Mouse (Mus musculus): ENCODE results near the gene Tent2. TPM values are rescaled to one million over a fixed set of nuclear protein-coding genes. Genes with fewer than 3 reads are reported as not detected.

The Tent2 gene
- 44.6 and 48.5 TPM in 2 replicates for polyA plus RNA-seq (2014; fragmentation: Nextera tagmentation; extraction: Ambion mirVana)

GRCm38 (mm10) chr13:93191831-93192645, at the start of gene Tent2:
TSS of gene Tent2 (minus strand) at chr13:93192385.
- peak within 1 kb of the TSS; percentile 86 for H3K4me2 ChIP-seq (replicated peaks)
- H3K27me3 ChIP-seq (ENCODE audit: control insufficient read depth, insufficient read depth, low read length), result no peaks in the 10 kb centered on the region
- peak within 1 kb of the TSS; percentile 95 for H3K27ac ChIP-seq
- DNase-seq (ENCODE audit: low spot score), result peak; percentile 96
- ATAC-seq (ENCODE audit: low FRiP score), result peak; percentile 99
- H3K9ac ChIP-seq, result peak within 1 kb of the TSS; percentile 97
- peak within 1 kb of the TSS; percentile 99 for H3K4me3 ChIP-seq (replicated peaks; ENCODE audit: low read length)
- under 1% methylated on average over 72 of the region's 72 CpGs for WGBS
- H3K36me3 ChIP-seq (replicated peaks; ENCODE audit: control insufficient read depth, insufficient read depth), result no peaks in the 10 kb centered on the region
- H3K9me3 ChIP-seq (ENCODE audit: control insufficient read depth, low read length), result no peaks in the 10 kb centered on the region
- peaks cover 19% of the 10 kb centered on the region for H3K4me1 ChIP-seq (replicated peaks; ENCODE audit: control insufficient read depth, insufficient read depth, low read length)

- no peak overlapping the region for H3K27ac ChIP-seq
- peak; percentile 43; the same call in 1 of the 2 replicates for ATAC-seq (ENCODE audit: low FRiP score)
- H3K9me3 ChIP-seq (ENCODE audit: control insufficient read depth, low read length), result no peaks in the 10 kb centered on the region
- no peak for DNase-seq (ENCODE audit: low spot score)
- no peak overlapping the region for H3K9ac ChIP-seq
- H3K36me3 ChIP-seq (replicated peaks; ENCODE audit: control insufficient read depth, insufficient read depth), result no peaks in the 10 kb centered on the region
- H3K27me3 ChIP-seq (ENCODE audit: control insufficient read depth, insufficient read depth, low read length), result no peaks in the 10 kb centered on the region
- no peak overlapping the region for H3K4me2 ChIP-seq (replicated peaks)
- 41% methylated on average over 3 of the region's 3 CpGs for WGBS
- no peaks in the 10 kb centered on the region for H3K4me1 ChIP-seq (replicated peaks; ENCODE audit: control insufficient read depth, insufficient read depth, low read length)
- no peak overlapping the region for H3K4me3 ChIP-seq (replicated peaks; ENCODE audit: low read length)
Observed at GRCm38 (mm10) chr13:93241180-93241579, 49.0 kb upstream of the Tent2 start.

- H3K4me2 ChIP-seq (replicated peaks), result no peak overlapping the region
- no peaks in the 10 kb centered on the region for H3K36me3 ChIP-seq (replicated peaks; ENCODE audit: control insufficient read depth, insufficient read depth)
- no peak overlapping the region for H3K9ac ChIP-seq
- no peaks in the 10 kb centered on the region for H3K4me1 ChIP-seq (replicated peaks; ENCODE audit: control insufficient read depth, insufficient read depth, low read length)
- no peak overlapping the region for H3K27ac ChIP-seq
- H3K4me3 ChIP-seq (replicated peaks; ENCODE audit: low read length), result no peak overlapping the region
- ATAC-seq (ENCODE audit: low FRiP score) (no peak), DNase-seq (ENCODE audit: low spot score) (no peak)
- no peaks in the 10 kb centered on the region for H3K9me3 ChIP-seq (ENCODE audit: control insufficient read depth, low read length)
- H3K27me3 ChIP-seq (ENCODE audit: control insufficient read depth, insufficient read depth, low read length), result no peaks in the 10 kb centered on the region
- 58% methylated on average over 6 of the region's 7 CpGs for WGBS
Observed at GRCm38 (mm10) chr13:93239561-93239960, 47.4 kb upstream of the Tent2 start.

- no peaks in the 10 kb centered on the region for H3K4me1 ChIP-seq (replicated peaks; ENCODE audit: control insufficient read depth, insufficient read depth, low read length)
- H3K36me3 ChIP-seq (replicated peaks; ENCODE audit: control insufficient read depth, insufficient read depth), result no peaks in the 10 kb centered on the region
- H3K9ac ChIP-seq, result no peak overlapping the region
- H3K4me2 ChIP-seq (replicated peaks), result no peak overlapping the region
- H3K4me3 ChIP-seq (replicated peaks; ENCODE audit: low read length), result no peak overlapping the region
- no peaks in the 10 kb centered on the region for H3K27me3 ChIP-seq (ENCODE audit: control insufficient read depth, insufficient read depth, low read length)
- DNase-seq (ENCODE audit: low spot score) (no peak), ATAC-seq (ENCODE audit: low FRiP score) (no peak)
- no peaks in the 10 kb centered on the region for H3K9me3 ChIP-seq (ENCODE audit: control insufficient read depth, low read length)
- H3K27ac ChIP-seq, result no peak overlapping the region
- WGBS, result 89% methylated on average over 9 of the region's 9 CpGs
Observed at GRCm38 (mm10) chr13:93239134-93239533, 46.9 kb upstream of the Tent2 start.

DNA sequence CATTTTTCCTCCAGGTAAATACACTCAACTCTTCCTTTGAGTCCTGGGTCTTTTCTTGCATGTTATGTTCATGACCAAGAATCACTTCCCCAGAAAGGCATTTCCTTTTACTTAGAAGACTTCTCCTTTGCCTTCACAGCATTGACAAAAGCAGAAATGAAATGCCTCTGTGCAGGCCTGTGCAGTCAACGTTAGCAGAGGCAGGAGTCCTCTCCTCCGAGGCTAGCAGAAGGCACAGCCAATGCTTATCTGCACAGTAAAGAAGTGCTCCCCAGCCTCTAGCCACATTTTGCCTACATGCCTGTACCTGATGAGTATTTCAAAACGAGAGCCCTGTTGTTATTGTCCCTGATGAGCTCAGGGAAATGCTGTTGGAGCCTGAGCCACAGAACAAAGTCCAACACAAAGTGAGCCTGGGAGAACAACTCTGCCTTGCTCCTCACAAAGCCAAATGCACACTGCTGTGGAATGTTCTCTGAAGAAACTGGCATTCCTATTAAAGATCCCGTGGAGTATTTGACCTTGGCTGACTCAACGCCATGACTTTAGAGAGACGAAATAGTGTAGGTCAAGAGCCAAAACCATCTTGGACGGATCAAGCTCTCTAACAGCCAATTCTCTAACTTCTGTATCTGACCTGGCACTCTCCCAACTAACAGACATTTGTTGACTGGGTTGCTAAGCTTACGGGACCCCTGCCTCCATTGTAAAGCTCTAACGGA, 45.7 kb upstream of the Tent2 start:
- H3K4me1 ChIP-seq (replicated peaks; ENCODE audit: control insufficient read depth, insufficient read depth, low read length), result no peaks in the 10 kb centered on the region
- H3K27me3 ChIP-seq (ENCODE audit: control insufficient read depth, insufficient read depth, low read length), result no peaks in the 10 kb centered on the region
- H3K9me3 ChIP-seq (ENCODE audit: control insufficient read depth, low read length), result no peaks in the 10 kb centered on the region
- no peak overlapping the region for H3K9ac ChIP-seq
- peak; percentile 34; the same call in 1 of the 2 replicates for ATAC-seq (ENCODE audit: low FRiP score)
- no peak overlapping the region for H3K4me2 ChIP-seq (replicated peaks)
- WGBS, result 78% methylated on average over 9 of the region's 9 CpGs
- no peak overlapping the region for H3K4me3 ChIP-seq (replicated peaks; ENCODE audit: low read length)
- DNase-seq (ENCODE audit: low spot score), result peak; percentile 32
- no peak overlapping the region for H3K27ac ChIP-seq
- no peaks in the 10 kb centered on the region for H3K36me3 ChIP-seq (replicated peaks; ENCODE audit: control insufficient read depth, insufficient read depth)

DNA sequence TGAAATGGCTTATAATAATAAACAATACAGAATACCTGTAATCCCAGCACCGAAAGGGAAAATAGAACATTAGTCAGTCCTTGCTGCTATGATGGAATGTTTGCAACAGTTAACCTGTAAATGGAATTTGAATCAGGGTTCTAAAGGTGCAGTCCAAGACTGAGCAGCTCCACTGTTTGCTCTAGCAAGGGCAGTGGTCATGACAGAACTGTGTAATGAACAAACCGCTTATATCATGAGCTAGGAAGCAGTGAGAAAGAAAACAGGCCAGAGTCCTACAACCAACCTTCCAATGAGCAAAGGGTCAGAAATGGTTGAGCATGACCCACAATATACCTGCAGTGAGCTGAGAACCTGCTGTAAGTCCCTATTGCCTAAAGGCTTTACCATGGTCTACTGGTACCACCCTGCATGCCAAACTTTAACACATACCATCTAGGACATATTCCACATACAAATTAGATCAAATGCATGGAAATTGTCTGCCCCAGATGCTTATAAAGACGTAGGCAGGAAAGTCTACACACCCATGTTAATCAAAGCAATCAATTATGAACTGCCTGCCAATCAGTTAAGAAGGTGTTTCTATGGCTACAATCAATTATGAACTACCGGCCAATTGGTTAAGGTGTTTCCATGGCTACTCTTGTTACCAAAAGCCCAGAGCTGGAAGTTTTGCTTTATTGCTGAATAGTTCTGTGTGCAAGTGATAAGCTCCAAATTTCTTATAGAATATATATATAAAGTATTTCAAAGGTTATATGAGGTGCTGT, 42.3 kb upstream of the Tent2 start:
- Histone ChIP-seq H3K4me1 (replicated peaks; ENCODE audit: control insufficient read depth, insufficient read depth, low read length) (no peaks in the 10 kb centered on the region), H3K9me3 (ENCODE audit: control insufficient read depth, low read length) (no peaks in the 10 kb centered on the region), H3K4me2 (replicated peaks) (no peak overlapping the region), H3K36me3 (replicated peaks; ENCODE audit: control insufficient read depth, insufficient read depth) (no peaks in the 10 kb centered on the region), H3K4me3 (replicated peaks; ENCODE audit: low read length) (no peak overlapping the region), H3K9ac (no peak overlapping the region), H3K27me3 (ENCODE audit: control insufficient read depth, insufficient read depth, low read length) (no peaks in the 10 kb centered on the region), H3K27ac (no peak overlapping the region)
- ATAC-seq (ENCODE audit: low FRiP score), result no peak
- no peak for DNase-seq (ENCODE audit: low spot score)
- 78% methylated on average over 4 of the region's 4 CpGs for WGBS

GRCm38 (mm10) chr13:93232335-93232734, 40.1 kb upstream of the Tent2 start:
- Histone ChIP-seq H3K4me1 (replicated peaks; ENCODE audit: control insufficient read depth, insufficient read depth, low read length) (no peaks in the 10 kb centered on the region), H3K36me3 (replicated peaks; ENCODE audit: control insufficient read depth, insufficient read depth) (no peaks in the 10 kb centered on the region), H3K27ac (no peak overlapping the region), H3K9me3 (ENCODE audit: control insufficient read depth, low read length) (no peaks in the 10 kb centered on the region), H3K4me3 (replicated peaks; ENCODE audit: low read length) (no peak overlapping the region), H3K9ac (no peak overlapping the region), H3K27me3 (ENCODE audit: control insufficient read depth, insufficient read depth, low read length) (no peaks in the 10 kb centered on the region), H3K4me2 (replicated peaks) (no peak overlapping the region)
- 85% methylated on average over 7 of the region's 7 CpGs for WGBS
- no peak for DNase-seq (ENCODE audit: low spot score)
- no peak for ATAC-seq (ENCODE audit: low FRiP score)

DNA sequence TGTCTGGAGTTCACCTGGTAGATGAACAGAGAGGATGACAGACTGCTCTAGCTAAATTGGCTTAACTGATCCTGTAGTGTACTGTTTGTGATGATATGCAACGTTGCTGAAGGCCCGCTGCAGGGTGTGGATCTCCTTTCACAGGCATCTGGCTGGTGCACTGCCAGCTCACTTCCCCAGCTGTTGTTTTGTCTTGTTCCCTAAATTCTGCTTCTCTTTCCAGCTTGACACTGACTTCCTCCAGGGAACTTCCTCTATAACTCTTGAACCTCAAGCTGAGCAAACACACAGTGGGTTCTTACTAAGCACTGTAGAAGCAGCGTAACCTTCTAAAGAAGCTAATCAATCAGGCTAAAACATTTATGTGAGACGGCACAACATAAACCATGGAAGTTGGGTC, 38.8 kb upstream of the Tent2 start:
- no peaks in the 10 kb centered on the region for H3K27me3 ChIP-seq (ENCODE audit: control insufficient read depth, insufficient read depth, low read length)
- no peak overlapping the region for H3K4me3 ChIP-seq (replicated peaks; ENCODE audit: low read length)
- no peaks in the 10 kb centered on the region for H3K9me3 ChIP-seq (ENCODE audit: control insufficient read depth, low read length)
- no peak overlapping the region for H3K9ac ChIP-seq
- 81% methylated on average over 4 of the region's 4 CpGs for WGBS
- no peaks in the 10 kb centered on the region for H3K36me3 ChIP-seq (replicated peaks; ENCODE audit: control insufficient read depth, insufficient read depth)
- no peaks in the 10 kb centered on the region for H3K4me1 ChIP-seq (replicated peaks; ENCODE audit: control insufficient read depth, insufficient read depth, low read length)
- ATAC-seq (ENCODE audit: low FRiP score), result no peak
- no peak overlapping the region for H3K27ac ChIP-seq
- no peak overlapping the region for H3K4me2 ChIP-seq (replicated peaks)
- DNase-seq (ENCODE audit: low spot score), result no peak

DNA sequence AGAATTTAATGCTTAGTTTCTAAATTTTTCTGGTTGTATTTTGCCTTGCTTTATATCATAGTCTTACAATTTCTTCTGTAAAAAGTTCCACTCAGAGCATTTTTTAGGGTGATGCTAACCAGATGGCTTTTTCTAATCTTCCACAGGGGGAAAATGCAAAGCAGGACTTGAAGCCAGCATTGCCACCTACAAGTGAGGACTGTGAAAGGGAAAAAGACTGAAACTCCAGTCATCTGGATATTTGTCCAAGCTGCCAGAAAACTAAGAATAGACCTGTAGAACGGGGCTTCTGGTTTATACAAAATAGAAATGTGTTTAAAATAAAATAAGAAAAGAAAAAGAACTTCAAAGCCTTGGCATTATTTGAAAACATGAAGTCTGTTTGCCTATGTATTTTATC, 19.6 kb upstream of the Tent2 start:
- H3K9ac ChIP-seq, result no peak overlapping the region
- H3K27me3 ChIP-seq (ENCODE audit: control insufficient read depth, insufficient read depth, low read length), result no peaks in the 10 kb centered on the region
- ATAC-seq (ENCODE audit: low FRiP score) (no peak), DNase-seq (ENCODE audit: low spot score) (no peak)
- 88% methylated on average over 1 of the region's 1 CpGs for WGBS
- H3K36me3 ChIP-seq (replicated peaks; ENCODE audit: control insufficient read depth, insufficient read depth), result no peaks in the 10 kb centered on the region
- no peak overlapping the region for H3K27ac ChIP-seq
- no peak overlapping the region for H3K4me2 ChIP-seq (replicated peaks)
- H3K4me3 ChIP-seq (replicated peaks; ENCODE audit: low read length), result no peak overlapping the region
- H3K4me1 ChIP-seq (replicated peaks; ENCODE audit: control insufficient read depth, insufficient read depth, low read length), result no peaks in the 10 kb centered on the region
- no peaks in the 10 kb centered on the region for H3K9me3 ChIP-seq (ENCODE audit: control insufficient read depth, low read length)

Data from hindbrain, embryonic 14.5 days (tissue).